Mouse (Mus musculus) stomach, postnatal 0 days (tissue): ENCODE measurements around the gene Zfp653.

Experiments used
- CTCF ChIP-seq: IDR thresholded peaks from 2 replicates; pipeline ENCODE4 v1.5.1; 2016; ENCODE audit warnings: antibody characterized with exemption, low read depth, mild to moderate bottlenecking, moderate library complexity
- EP300 ChIP-seq: optimal IDR thresholded peaks from 2 replicates; pipeline ENCODE3; 2016; ENCODE audit warnings: antibody characterized with exemption

GRCm38 (mm10) chr9:22055713-22056112, 15.5 kb downstream of the Zfp653 start:
- TF ChIP-seq CTCF: 0 out of 2 replicates have a peak, but pooled peaks have one; percentile 3
- TF ChIP-seq EP300: no peak
